Mouse (Mus musculus) spleen, adult 2 months (tissue): ENCODE measurements at regions not wholly inside any gene's neighbourhood (a gene's known extent, or its start where the extent isn't known, plus 50 kb on each side); places are given as distances from the start of the nearest gene placed in this dataset.

Source experiments
- DNase-seq, 2 experiments: peaks; one replicate each; pipeline versions ENCODE4 v3.0.0 to v3.0.0-alpha.2; 2012 to 2021; ENCODE audit warnings: low spot score in 2 of 2, low read depth in 1 of 2
- H3K27ac ChIP-seq: fragments of 200-500 bp; 2 replicates; pipeline ENCODE4 v1.5.1; 2012; ENCODE audit warnings: low read length, inconsistent platforms; ENCODE audit not compliant: insufficient read depth
- H3K27me3 ChIP-seq: fragments of 200-500 bp; 2 replicates; pipeline ENCODE4 v1.6.1; 2012; ENCODE audit warnings: mild to moderate bottlenecking, moderate library complexity, low read length, inconsistent platforms; ENCODE audit not compliant: control insufficient read depth, insufficient read depth
- H3K36me3 ChIP-seq: fragments of 200-500 bp; 2 replicates; pipeline ENCODE4 v1.6.1; 2012; ENCODE audit warnings: mild to moderate bottlenecking, low read length, inconsistent platforms; ENCODE audit not compliant: control insufficient read depth, insufficient read depth
- H3K4me1 ChIP-seq: fragments of 200-500 bp; 2 replicates; pipeline ENCODE4 v1.6.1; 2011; ENCODE audit warnings: inconsistent platforms; ENCODE audit not compliant: control insufficient read depth, insufficient read depth, insufficient read length
- H3K4me3 ChIP-seq: fragments of 200-500 bp; 2 replicates; pipeline ENCODE4 v1.5.1; 2011; ENCODE audit warnings: mild to moderate bottlenecking, inconsistent platforms; ENCODE audit not compliant: insufficient read depth, insufficient read length; ENCODE audit errors: extremely low read depth
- CTCF ChIP-seq: fragments of 200-500 bp; IDR thresholded peaks from 2 replicates; pipeline ENCODE4 v1.5.1; 2011; ENCODE audit warnings: mild to moderate bottlenecking, inconsistent platforms; ENCODE audit not compliant: insufficient read depth, insufficient read length, insufficient replicate concordance; ENCODE audit errors: extremely low read depth
- POLR2A ChIP-seq: fragments of 200-500 bp; IDR thresholded peaks from 2 replicates; pipeline ENCODE4 v1.6.1; 2011; ENCODE audit warnings: low read depth, low read length, inconsistent platforms
- WGBS: fragments of 180-500 bp; shearing (Covaris S2); methylation state at CpG from one replicate; pipeline ENCODE4 v1.1.7; 2018; 5-methylcytosine and 5-hydroxymethylcytosine counted together

- DNase-seq = no peak
- Histone ChIP-seq H3K4me1 (no peaks in the 10 kb centered on the region), H3K27me3 (no peaks in the 10 kb centered on the region), H3K36me3 (no peaks in the 10 kb centered on the region), H3K4me3 (no peak overlapping the region), H3K27ac (no peak overlapping the region)
- TF ChIP-seq POLR2A (no peak), CTCF (no peak)
- 84% methylated on average over 2 of the region's 2 CpGs for WGBS
Measured at GRCm38 (mm10) chr7:136137341-136137740, 421.2 kb upstream of the Mki67 start.

GRCm38 (mm10) chr7:136137831-136138602 is 421.9 kb upstream of the Mki67 start:
- whole genome bisulfite sequencing = 86% methylated on average over 15 of the region's 15 CpGs
- no peak for TF ChIP-seq POLR2A
- no peak for TF ChIP-seq CTCF
- H3K4me3 ChIP-seq = no peak overlapping the region
- H3K27ac ChIP-seq = no peak overlapping the region
- DNase-seq = no peak
- no peaks in the 10 kb centered on the region for H3K4me1 ChIP-seq
- H3K36me3 ChIP-seq = no peaks in the 10 kb centered on the region
- H3K27me3 ChIP-seq = no peaks in the 10 kb centered on the region

DNA sequence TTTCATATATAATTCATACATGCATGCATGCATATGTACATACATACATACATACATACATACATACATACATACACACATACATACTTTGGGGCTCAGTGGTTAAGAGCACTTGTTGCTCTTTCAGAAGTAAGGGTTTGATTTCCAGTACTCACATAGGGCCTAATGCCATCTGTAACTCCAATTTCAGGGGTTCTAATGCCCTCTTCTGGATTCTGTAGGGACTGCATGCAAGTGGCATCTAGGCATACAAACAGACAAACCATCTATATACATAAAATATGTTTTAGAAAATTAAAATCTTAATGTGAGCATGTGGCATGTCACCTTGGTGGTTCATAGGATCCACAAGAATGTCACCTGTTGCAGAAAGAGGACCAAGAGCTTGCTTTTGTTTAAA is 426.7 kb upstream of the Mki67 start:
- Histone ChIP-seq H3K36me3 (no peaks in the 10 kb centered on the region), H3K27me3 (no peaks in the 10 kb centered on the region), H3K4me1 (no peaks in the 10 kb centered on the region), H3K4me3 (no peak overlapping the region), H3K27ac (no peak overlapping the region)
- no peak for DNase-seq
- no peak for TF ChIP-seq CTCF
- TF ChIP-seq POLR2A = no peak

DNA sequence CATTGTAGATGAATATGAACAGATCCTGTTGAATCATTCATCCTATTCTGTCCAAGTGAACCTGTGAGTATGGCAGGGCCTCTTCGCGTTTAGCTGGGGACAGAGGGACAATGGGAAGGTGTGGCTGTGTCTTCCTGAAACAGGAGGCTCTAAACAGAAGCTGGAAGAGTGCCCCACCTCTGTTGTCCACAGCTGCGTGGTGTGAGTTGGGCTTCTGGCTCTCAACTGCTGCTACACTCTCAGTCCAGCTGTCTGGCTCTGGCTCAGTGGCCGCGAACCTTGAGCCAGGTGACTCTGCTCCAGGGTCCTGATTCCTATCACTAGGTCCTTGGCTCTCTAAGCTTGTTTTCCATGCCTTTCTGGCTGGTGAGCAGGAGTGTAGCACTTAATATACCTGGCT is 434.0 kb upstream of the Mki67 start:
- TF ChIP-seq CTCF = no peak
- TF ChIP-seq POLR2A = no peak
- H3K4me3 ChIP-seq = no peak overlapping the region
- no peaks in the 10 kb centered on the region for H3K36me3 ChIP-seq
- no peak overlapping the region for H3K27ac ChIP-seq
- no peaks in the 10 kb centered on the region for H3K4me1 ChIP-seq
- H3K27me3 ChIP-seq = no peaks in the 10 kb centered on the region
- 70% methylated on average over 5 of the region's 5 CpGs for WGBS
- DNase-seq = no peak

DNA sequence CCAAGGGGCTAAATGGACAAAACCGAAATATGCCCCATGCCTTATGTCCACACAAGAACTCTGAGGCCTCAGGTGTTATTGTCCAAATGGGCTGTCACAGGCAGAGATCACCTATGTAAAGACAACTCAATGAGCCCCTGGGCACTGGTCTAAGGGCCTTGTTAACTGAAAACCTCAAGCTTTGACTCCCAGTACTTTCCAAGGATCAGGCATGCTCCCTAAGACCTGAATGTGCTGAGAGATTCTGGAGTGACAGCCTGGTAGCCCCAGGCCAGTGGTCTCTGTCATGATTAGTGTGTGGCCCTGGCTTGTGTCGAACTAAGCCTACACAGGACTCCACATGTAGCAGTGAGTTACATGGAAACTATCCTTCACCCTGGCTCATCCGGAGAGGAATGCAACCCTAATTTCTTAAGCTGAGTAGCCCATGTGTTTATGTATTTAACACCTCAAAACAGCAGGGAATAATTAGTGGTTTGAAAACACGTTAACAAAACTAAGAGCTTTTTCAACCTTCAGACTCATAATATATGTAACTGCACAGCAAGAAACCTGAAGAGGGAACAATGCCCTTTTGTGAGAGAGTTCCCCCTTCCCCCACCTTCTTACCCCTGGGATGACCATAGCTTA is 435.3 kb upstream of the Mki67 start:
- H3K4me1 ChIP-seq = no peaks in the 10 kb centered on the region
- DNase-seq = no peak
- TF ChIP-seq POLR2A (no peak), CTCF (no peak)
- H3K4me3 ChIP-seq = no peak overlapping the region
- H3K27me3 ChIP-seq = no peaks in the 10 kb centered on the region
- H3K36me3 ChIP-seq = no peaks in the 10 kb centered on the region
- WGBS = 92% methylated on average over 4 of the region's 4 CpGs
- H3K27ac ChIP-seq = no peak overlapping the region

- no peaks in the 10 kb centered on the region for H3K4me1 ChIP-seq
- no peak for DNase-seq
- TF ChIP-seq POLR2A (no peak), CTCF (no peak)
- H3K27ac ChIP-seq = no peak overlapping the region
- H3K4me3 ChIP-seq = no peak overlapping the region
- H3K27me3 ChIP-seq = no peaks in the 10 kb centered on the region
- H3K36me3 ChIP-seq = no peaks in the 10 kb centered on the region
- WGBS = 31% methylated on average over 5 of the region's 5 CpGs
Measured at GRCm38 (mm10) chr7:136152470-136152869, 436.3 kb upstream of the Mki67 start.

- 38% methylated on average over 3 of the region's 3 CpGs for WGBS
- no peaks in the 10 kb centered on the region for H3K27me3 ChIP-seq
- TF ChIP-seq POLR2A (no peak), CTCF (no peak)
- no peak for DNase-seq
- no peaks in the 10 kb centered on the region for H3K36me3 ChIP-seq
- H3K4me1 ChIP-seq = no peaks in the 10 kb centered on the region
- H3K27ac ChIP-seq = no peak overlapping the region
- H3K4me3 ChIP-seq = no peak overlapping the region
Measured at GRCm38 (mm10) chr7:136153621-136154020, 437.5 kb upstream of the Mki67 start.
